Mouse (Mus musculus) hindbrain, embryonic 11.5 days (tissue): ENCODE data around the gene Pip5k1a. TPM values are rescaled to one million over a fixed set of nuclear protein-coding genes. Genes with fewer than 3 reads are reported as not detected.
"Not testable (repeated sequence)": the region's sequence is repeated elsewhere in the genome, so short reads cannot be mapped to it uniquely, and the experiment has no call there.

ENCODE experiments used
- ATAC-seq: fragments of 200-750 bp; cut with Nextera tagmentation; 2 replicates; pipeline ENCODE4 v1.8.0; 2017; ENCODE audit warnings: mild to moderate bottlenecking, moderate TSS enrichment, moderate library complexity; ENCODE audit not compliant: low FRiP score
- DNase-seq: peaks from one replicate; pipeline ENCODE4 v3.0.0-alpha.2; 2015; ENCODE audit warnings: low spot score
- H3K27ac ChIP-seq: fragments of 300-500 bp; sonication (generic); 2 replicates; pipeline ENCODE4 v1.5.1; 2014; ENCODE audit warnings: mild to moderate bottlenecking, low read depth, low read length
- H3K27me3 ChIP-seq: fragments of 300-500 bp; sonication (generic); 2 replicates; pipeline ENCODE4 v1.6.1; 2014; ENCODE audit warnings: mild to moderate bottlenecking, low read length, moderate library complexity, mixed read lengths; ENCODE audit not compliant: control insufficient read depth, insufficient read depth
- H3K36me3 ChIP-seq: fragments of 300-500 bp; sonication (generic); 2 replicates; pipeline ENCODE4 v1.6.1; 2014; ENCODE audit warnings: mild to moderate bottlenecking, low read length, moderate library complexity, mixed read lengths; ENCODE audit not compliant: control insufficient read depth, insufficient read depth
- H3K4me1 ChIP-seq: fragments of 300-500 bp; sonication (generic); replicated peaks from 2 replicates; pipeline ENCODE4 v1.6.1; 2014; ENCODE audit warnings: low read length, mixed read lengths; ENCODE audit not compliant: control insufficient read depth, insufficient read depth
- H3K4me2 ChIP-seq: fragments of 300-500 bp; sonication (generic); replicated peaks from 2 replicates; pipeline ENCODE4 v1.6.1; 2014; ENCODE audit warnings: mild to moderate bottlenecking, low read depth, low read length
- H3K4me3 ChIP-seq: fragments of 300-500 bp; sonication (generic); 2 replicates; pipeline ENCODE4 v1.5.1; 2014; ENCODE audit warnings: low read depth, low read length
- H3K9ac ChIP-seq: fragments of 300-500 bp; sonication (generic); 2 replicates; pipeline ENCODE4 v1.6.1; 2014; ENCODE audit warnings: low read depth, low read length
- H3K9me3 ChIP-seq: fragments of 300-500 bp; sonication (generic); 2 replicates; pipeline ENCODE4 v1.6.1; 2016; ENCODE audit warnings: low read length; ENCODE audit not compliant: control insufficient read depth
- WGBS: fragments of 180-500 bp; shearing (Covaris S2); extraction: QIAGEN DNeasy Blood & Tissue Kit; methylation state at CpG from one replicate; pipeline ENCODE4 v1.1.7; 2014; 5-methylcytosine and 5-hydroxymethylcytosine counted together
- polyA plus RNA-seq: library from polyadenylated mRNA; unstranded; fragments of >200 nt; fragmentation: Nextera tagmentation; extraction: Ambion mirVana; gene quantifications from 2 replicates; pipeline ENCODE4 v1.2.1, GENCODE M21; 2014

The Pip5k1a gene
- polyA plus RNA-seq, 1 experiment from 2014 or later, result 15.0 TPM

GRCm38 (mm10) chr3:95025202-95025601 is 81.5 kb downstream of the Pip5k1a start:
- Histone ChIP-seq H3K4me2 (no peak overlapping the region), H3K9ac (no peak overlapping the region), H3K4me1 (no peaks in the 10 kb centered on the region), H3K4me3 (no peak overlapping the region), H3K9me3 (no peaks in the 10 kb centered on the region), H3K27ac (no peak overlapping the region), H3K36me3 (no peaks in the 10 kb centered on the region), H3K27me3 (no peaks in the 10 kb centered on the region)
- no peak for DNase-seq
- WGBS, result 47% methylated on average over 5 of the region's 5 CpGs
- no peak for ATAC-seq

GRCm38 (mm10) chr3:95024551-95024950 is 82.2 kb downstream of the Pip5k1a start:
- Histone ChIP-seq H3K9me3 (no peaks in the 10 kb centered on the region), H3K4me1 (no peaks in the 10 kb centered on the region), H3K27ac (no peak overlapping the region), H3K4me3 (no peak overlapping the region), H3K9ac (no peak overlapping the region), H3K36me3 (no peaks in the 10 kb centered on the region), H3K27me3 (no peaks in the 10 kb centered on the region), H3K4me2 (no peak overlapping the region)
- 0 out of 2 replicates have a peak, but pooled peaks have one; percentile 2 for ATAC-seq
- no peak for DNase-seq
- WGBS, result 34% methylated on average over 11 of the region's 11 CpGs

- DNase-seq, H3K4me1 ChIP-seq, H3K27me3 ChIP-seq, H3K4me2 ChIP-seq, H3K27ac ChIP-seq, H3K4me3 ChIP-seq, H3K36me3 ChIP-seq, H3K9ac ChIP-seq, ATAC-seq, H3K9me3 ChIP-seq: not testable (repeated sequence)
- 96% methylated on average over 5 of the region's 5 CpGs for WGBS
Measured at GRCm38 (mm10) chr3:95020956-95021355, 85.8 kb downstream of the Pip5k1a start.

GRCm38 (mm10) chr3:95018741-95019140 is 88.0 kb downstream of the Pip5k1a start:
- Histone ChIP-seq H3K4me1 (no peaks in the 10 kb centered on the region), H3K4me3 (no peak overlapping the region), H3K9ac (no peak overlapping the region), H3K36me3 (no peaks in the 10 kb centered on the region), H3K4me2 (no peak overlapping the region), H3K9me3 (no peaks in the 10 kb centered on the region), H3K27ac (no peak overlapping the region), H3K27me3 (no peaks in the 10 kb centered on the region)
- no peak for ATAC-seq
- DNase-seq, result no peak
- WGBS, result 90% methylated on average over 2 of the region's 2 CpGs

- peak overlapping the region; percentile 81; the same call in 1 of the 2 replicates for H3K27ac ChIP-seq
- no peaks in the 10 kb centered on the region for H3K27me3 ChIP-seq
- 0 out of 2 replicates have a peak, but pooled peaks cover 7% of the 10 kb centered on the region for H3K36me3 ChIP-seq
- H3K4me1 ChIP-seq, result no peaks in the 10 kb centered on the region
- H3K9ac ChIP-seq, result peak overlapping the region; percentile 37
- peak overlapping the region; percentile 82 for H3K4me3 ChIP-seq
- H3K9me3 ChIP-seq, result no peaks in the 10 kb centered on the region
- DNase-seq (no peak), ATAC-seq (no peak)
- H3K4me2 ChIP-seq, result peak overlapping the region; percentile 74
- 4% methylated on average over 21 of the region's 21 CpGs for WGBS
Measured at GRCm38 (mm10) chr3:95016532-95017056, 90.1 kb downstream of the Pip5k1a start.

GRCm38 (mm10) chr3:95015891-95016531 is 90.7 kb downstream of the Pip5k1a start:
- Histone ChIP-seq H3K9ac (peak overlapping the region; percentile 42), H3K4me2 (peak overlapping the region; percentile 74), H3K4me3 (peak overlapping the region; percentile 82), H3K4me1 (no peaks in the 10 kb centered on the region), H3K9me3 (no peaks in the 10 kb centered on the region), H3K27ac (peak overlapping the region; percentile 81), H3K27me3 (no peaks in the 10 kb centered on the region), H3K36me3 (0 out of 2 replicates have a peak, but pooled peaks cover 9% of the 10 kb centered on the region)
- under 1% methylated on average over 40 of the region's 40 CpGs for WGBS
- peak; percentile 87 for DNase-seq
- ATAC-seq, result peak; percentile 73

- Histone ChIP-seq H3K9ac (peak within 1 kb of the TSS; percentile 82), H3K36me3 (0 out of 2 replicates have a peak, but pooled peaks cover 11% of the 10 kb centered on the region), H3K4me2 (peak within 1 kb of the TSS; percentile 92), H3K4me1 (no peaks in the 10 kb centered on the region), H3K27ac (peak within 1 kb of the TSS; percentile 81), H3K27me3 (no peaks in the 10 kb centered on the region), H3K9me3 (no peaks in the 10 kb centered on the region), H3K4me3 (peak within 1 kb of the TSS; percentile 82)
- DNase-seq (peak; percentile 99), ATAC-seq (peak; percentile 99)
- under 1% methylated on average over 28 of the region's 37 CpGs for WGBS
Measured at GRCm38 (mm10) chr3:95015337-95015872, 91.3 kb downstream of the Pip5k1a start, which contains the start of gene Zfp687. TSS of gene Zfp687 (minus strand) at chr3:95015448.

GRCm38 (mm10) chr3:95014428-95015151 is 92.1 kb downstream of the Pip5k1a start:
- H3K27me3 ChIP-seq, result no peaks in the 10 kb centered on the region
- ATAC-seq (peak; percentile 33), DNase-seq (peak; percentile 30)
- H3K4me1 ChIP-seq, result no peaks in the 10 kb centered on the region
- peak overlapping the region; percentile 69 for H3K27ac ChIP-seq
- H3K9me3 ChIP-seq, result no peaks in the 10 kb centered on the region
- H3K4me3 ChIP-seq, result peak overlapping the region; percentile 82
- 0 out of 2 replicates have a peak, but pooled peaks cover 15% of the 10 kb centered on the region for H3K36me3 ChIP-seq
- H3K4me2 ChIP-seq, result peak overlapping the region; percentile 92
- peak overlapping the region; percentile 82 for H3K9ac ChIP-seq
- 2% methylated on average over 38 of the region's 44 CpGs for WGBS
